25 mouse cellular contexts compared by ENCODE assay signal in genomic region chr1:157973373-157974232, GRCm38 (mm10).
DNase-seq lines count a peak whose midpoint lies in the region; ATAC-seq lines count a peak whose summit lies in the region.
"Had no signal": no experiment of that assay in that cellular context is flagged by ENCODE, and none has a peak within 500 bp of the region (broad histone marks: within the 10 kb centered on the region; RNA-seq: fewer than 3 reads in every experiment).

No protein-coding gene starts in this region.

- no peak overlapping the region for H3K27ac ChIP-seq in kidney, embryonic 15.5 days
- H3K27ac ChIP-seq in liver, embryonic 13.5 days: no peak overlapping the region
- H3K27ac ChIP-seq: forebrain, embryonic 13.5 days; hindbrain, embryonic 12.5 days; hindbrain, postnatal 0 days; intestine, embryonic 15.5 days; lung, embryonic 15.5 days; midbrain, embryonic 10.5 days; midbrain, embryonic 15.5 days; neural tube, embryonic 15.5 days had no signal

- no peak overlapping the region for H3K9ac ChIP-seq in kidney, embryonic 15.5 days
- H3K9ac ChIP-seq in liver, embryonic 13.5 days: no peak overlapping the region
- H3K9ac ChIP-seq: forebrain, embryonic 13.5 days; hindbrain, embryonic 12.5 days; intestine, embryonic 15.5 days; lung, embryonic 15.5 days; midbrain, embryonic 15.5 days; neural tube, embryonic 15.5 days had no signal

- peak; percentile 72 for ATAC-seq in kidney, embryonic 15.5 days (replicated peaks; ENCODE audit: low FRiP score)
- ATAC-seq in liver, embryonic 13.5 days (ENCODE audit: low read depth): peak; percentile 79
- ATAC-seq in CD4-positive, CD25-positive, alpha-beta regulatory T cell, adult 4 months: no peak
- ATAC-seq: forebrain, embryonic 13.5 days; hindbrain, postnatal 0 days; intestine, embryonic 15.5 days; midbrain, embryonic 15.5 days had no signal

- H3K4me1 ChIP-seq in kidney, embryonic 15.5 days: no peaks in the 10 kb centered on the region
- H3K4me1 ChIP-seq in liver, embryonic 13.5 days (replicated peaks): no peaks in the 10 kb centered on the region
- H3K4me1 ChIP-seq: hindbrain, embryonic 12.5 days; intestine, embryonic 15.5 days; lung, embryonic 15.5 days; midbrain, embryonic 10.5 days; midbrain, embryonic 15.5 days; neural tube, embryonic 15.5 days had no signal

- H3K27me3 ChIP-seq in kidney, embryonic 15.5 days: no peaks in the 10 kb centered on the region
- H3K27me3 ChIP-seq in liver, embryonic 13.5 days: no peaks in the 10 kb centered on the region
- H3K27me3 ChIP-seq: forebrain, embryonic 13.5 days; hindbrain, embryonic 12.5 days; intestine, embryonic 15.5 days; lung, embryonic 15.5 days; midbrain, embryonic 15.5 days; neural tube, embryonic 15.5 days had no signal

- 56% methylated on average over 10 of the region's 10 CpGs for WGBS in kidney, embryonic 15.5 days
- WGBS in liver, embryonic 13.5 days (ENCODE audit: insufficient replicate concordance): 63% methylated on average over 10 of the region's 10 CpGs

- H3K9me3 ChIP-seq in kidney, embryonic 15.5 days (replicated peaks): no peaks in the 10 kb centered on the region
- H3K9me3 ChIP-seq in liver, embryonic 13.5 days (replicated peaks): no peaks in the 10 kb centered on the region
- H3K9me3 ChIP-seq: forebrain, embryonic 13.5 days; hindbrain, embryonic 12.5 days; intestine, embryonic 15.5 days; lung, embryonic 15.5 days; midbrain, embryonic 10.5 days; midbrain, embryonic 15.5 days; neural tube, embryonic 15.5 days had no signal

- H3K36me3 ChIP-seq in kidney, embryonic 15.5 days: no peaks in the 10 kb centered on the region
- no peaks in the 10 kb centered on the region for H3K36me3 ChIP-seq in liver, embryonic 13.5 days
- H3K36me3 ChIP-seq: hindbrain, embryonic 12.5 days; intestine, embryonic 15.5 days; lung, embryonic 15.5 days; midbrain, embryonic 10.5 days; midbrain, embryonic 15.5 days; neural tube, embryonic 15.5 days had no signal

- DNase-seq in embryo, embryonic 10.5 days (ENCODE audit: low spot score): peak; percentile 6
- DNase-seq in embryo, embryonic 11 days: no peak
- DNase-seq in kidney, postnatal 10 days: no peak
- peak; percentile 11 for DNase-seq in MEL-GATA-1-ER (ENCODE audit: extremely low read depth, low read depth)
- DNase-seq in liver, embryonic 13.5 days: no peak
- DNase-seq in right cerebral cortex, postnatal 14 days: no peak
- DNase-seq: cerebellum, adult 8-10 months; cerebellum, postnatal 25 days; gastrocnemius, postnatal 25 days; heart, adult 11 months; heart, postnatal 36 days; spleen, adult 18-20 months; thymus, postnatal 14 days had no signal

- H3K4me2 ChIP-seq in kidney, embryonic 15.5 days: no peak overlapping the region
- no peak overlapping the region for H3K4me2 ChIP-seq in liver, embryonic 13.5 days
- H3K4me2 ChIP-seq: forebrain, embryonic 13.5 days; heart, embryonic 11.5 days; hindbrain, embryonic 12.5 days; intestine, embryonic 15.5 days; lung, embryonic 15.5 days; midbrain, embryonic 15.5 days; neural tube, embryonic 15.5 days had no signal

- no peak overlapping the region for H3K4me3 ChIP-seq in kidney, embryonic 15.5 days (replicated peaks)
- no peak overlapping the region for H3K4me3 ChIP-seq in liver, embryonic 13.5 days (replicated peaks)
- H3K4me3 ChIP-seq: erythroblast, embryonic 14.5 days; forebrain, embryonic 13.5 days; hindbrain, embryonic 12.5 days; intestine, embryonic 15.5 days; lung, embryonic 15.5 days; midbrain, embryonic 10.5 days; midbrain, embryonic 15.5 days; neural tube, embryonic 15.5 days had no signal

Comparison
In these comparisons a context has a peak if more than half of its experiments do, and no peak if none do; other contexts are left out.
1. DNase-seq: peak in embryo, embryonic 10.5 days (single experiment) and MEL-GATA-1-ER (single experiment); none in embryo, embryonic 11 days (single experiment), kidney, postnatal 10 days (single experiment), liver, embryonic 13.5 days (single experiment) and right cerebral cortex, postnatal 14 days (single experiment).